Mouse (Mus musculus) brain, embryonic 14.5 days (tissue): Measurements from ENCODE around the gene Slc1a1.

Experiments used
- CTCF ChIP-seq: fragments of 200-500 bp; IDR thresholded peaks from 2 replicates; pipeline ENCODE4 v1.5.1; 2012; ENCODE audit warnings: inconsistent platforms, mild to moderate bottlenecking, moderate library complexity, borderline replicate concordance; ENCODE audit not compliant: insufficient read depth, insufficient read length; ENCODE audit errors: extremely low read depth
- POLR2A ChIP-seq: fragments of 200-500 bp; IDR thresholded peaks from 2 replicates; pipeline ENCODE4 v1.6.1; 2012; ENCODE audit warnings: mild to moderate bottlenecking, inconsistent platforms, borderline replicate concordance; ENCODE audit not compliant: poor library complexity, insufficient read depth, insufficient read length, severe bottlenecking; ENCODE audit errors: extremely low read depth

- TF ChIP-seq CTCF (no peak), POLR2A (no peak)
Measured at GRCm38 (mm10) chr19:28914598-28914997, 79.7 kb downstream of the Slc1a1 start.
